Mouse (Mus musculus) neural tube, embryonic 13.5 days (tissue): Measurements from ENCODE around the gene Gm20662. TPM values are rescaled to one million over a fixed set of nuclear protein-coding genes. Genes with fewer than 3 reads are reported as not detected.

Experiments used
- ATAC-seq: fragments of 200-750 bp; cut with Nextera tagmentation; 2 replicates; pipeline ENCODE4 v1.8.0; 2017; ENCODE audit warnings: low read depth, mild to moderate bottlenecking, moderate TSS enrichment, moderate library complexity
- H3K27ac ChIP-seq: fragments of 300-500 bp; sonication (generic); replicated peaks from 2 replicates; pipeline ENCODE4 v1.5.1; 2015; ENCODE audit warnings: moderate library complexity, mild to moderate bottlenecking, inconsistent platforms
- H3K27me3 ChIP-seq: fragments of 300-500 bp; sonication (generic); 2 replicates; pipeline ENCODE4 v1.6.1; 2015; ENCODE audit warnings: mild to moderate bottlenecking, inconsistent platforms
- H3K36me3 ChIP-seq: fragments of 300-500 bp; sonication (generic); 2 replicates; pipeline ENCODE4 v1.6.1; 2015; ENCODE audit warnings: mild to moderate bottlenecking, inconsistent platforms
- H3K4me1 ChIP-seq: fragments of 300-500 bp; sonication (generic); replicated peaks from 2 replicates; pipeline ENCODE4 v1.6.1; 2015; ENCODE audit warnings: inconsistent platforms
- H3K4me2 ChIP-seq: fragments of 300-500 bp; sonication (generic); 2 replicates; pipeline ENCODE4 v1.6.1; 2015; ENCODE audit warnings: inconsistent platforms, mild to moderate bottlenecking, moderate library complexity
- H3K4me3 ChIP-seq: fragments of 300-500 bp; sonication (generic); 2 replicates; pipeline ENCODE4 v1.5.1; 2015; ENCODE audit warnings: mild to moderate bottlenecking, inconsistent platforms
- H3K9ac ChIP-seq: fragments of 300-500 bp; sonication (generic); 2 replicates; pipeline ENCODE4 v1.6.1; 2015; ENCODE audit warnings: moderate library complexity, mild to moderate bottlenecking, inconsistent platforms
- H3K9me3 ChIP-seq: fragments of 300-500 bp; sonication (generic); 2 replicates; pipeline ENCODE4 v1.6.1; 2016; ENCODE audit warnings: inconsistent platforms
- WGBS: fragments of 180-500 bp; shearing (Covaris S2); methylation state at CpG from one replicate; pipeline ENCODE4 v1.1.7; 2015; 5-methylcytosine and 5-hydroxymethylcytosine counted together
- polyA plus RNA-seq: library from polyadenylated mRNA; unstranded; fragments of >200 nt; fragmentation: Nextera tagmentation; extraction: Ambion mirVana; gene quantifications from 2 replicates; pipeline ENCODE4 v1.2.1, GENCODE M21; 2015

Gm20662 gene
- polyA plus RNA-seq, 1 experiment from 2014 or later: not detected

- Histone ChIP-seq H3K27me3 (no peaks in the 10 kb centered on the region), H3K27ac (no peak overlapping the region), H3K4me3 (no peak overlapping the region), H3K9me3 (no peaks in the 10 kb centered on the region), H3K4me1 (no peaks in the 10 kb centered on the region), H3K9ac (no peak overlapping the region), H3K36me3 (peaks cover 69% of the 10 kb centered on the region), H3K4me2 (no peak overlapping the region)
- ATAC-seq: no peak
- WGBS: 95% methylated on average over 3 of the region's 3 CpGs
Observed at GRCm38 (mm10) chr9:108027867-108028266, 31.7 kb downstream of the Gm20662 start.

GRCm38 (mm10) chr9:108032126-108032525, 36.0 kb downstream of the Gm20662 start:
- no peak overlapping the region for H3K4me2 ChIP-seq
- H3K9ac ChIP-seq: no peak overlapping the region
- no peak overlapping the region for H3K4me3 ChIP-seq
- H3K27me3 ChIP-seq: no peaks in the 10 kb centered on the region
- WGBS: 90% methylated on average over 5 of the region's 5 CpGs
- H3K27ac ChIP-seq: no peak overlapping the region
- no peaks in the 10 kb centered on the region for H3K4me1 ChIP-seq
- no peaks in the 10 kb centered on the region for H3K9me3 ChIP-seq
- ATAC-seq: no peak
- H3K36me3 ChIP-seq: peaks cover 63% of the 10 kb centered on the region

GRCm38 (mm10) chr9:108035331-108036156, 39.4 kb downstream of the Gm20662 start:
- 92% methylated on average over 2 of the region's 2 CpGs for WGBS
- ATAC-seq: no peak
- H3K36me3 ChIP-seq: peaks cover 62% of the 10 kb centered on the region
- H3K9ac ChIP-seq: no peak overlapping the region
- no peak overlapping the region for H3K27ac ChIP-seq
- no peak overlapping the region for H3K4me2 ChIP-seq
- H3K9me3 ChIP-seq: no peaks in the 10 kb centered on the region
- H3K4me1 ChIP-seq: no peaks in the 10 kb centered on the region
- no peaks in the 10 kb centered on the region for H3K27me3 ChIP-seq
- H3K4me3 ChIP-seq: no peak overlapping the region

- H3K36me3 ChIP-seq: peaks cover 71% of the 10 kb centered on the region
- H3K4me2 ChIP-seq: no peak overlapping the region
- H3K4me1 ChIP-seq: peaks cover 20% of the 10 kb centered on the region
- no peak overlapping the region for H3K4me3 ChIP-seq
- no peaks in the 10 kb centered on the region for H3K27me3 ChIP-seq
- WGBS: 97% methylated on average over 8 of the region's 8 CpGs
- no peak for ATAC-seq
- no peak overlapping the region for H3K27ac ChIP-seq
- H3K9me3 ChIP-seq: no peaks in the 10 kb centered on the region
- no peak overlapping the region for H3K9ac ChIP-seq
Observed at GRCm38 (mm10) chr9:108044751-108045492, 48.8 kb downstream of the Gm20662 start.

- H3K27ac ChIP-seq: no peak overlapping the region
- H3K9me3 ChIP-seq: no peaks in the 10 kb centered on the region
- peaks cover 27% of the 10 kb centered on the region for H3K4me1 ChIP-seq
- H3K27me3 ChIP-seq: no peaks in the 10 kb centered on the region
- no peak overlapping the region for H3K4me3 ChIP-seq
- no peak for ATAC-seq
- peaks cover 69% of the 10 kb centered on the region for H3K36me3 ChIP-seq
- no peak overlapping the region for H3K9ac ChIP-seq
- WGBS: 88% methylated on average over 4 of the region's 4 CpGs
- H3K4me2 ChIP-seq: no peak overlapping the region
Observed at GRCm38 (mm10) chr9:108046582-108046981, 50.4 kb downstream of the Gm20662 start.

GRCm38 (mm10) chr9:108047601-108048565, 51.7 kb downstream of the Gm20662 start:
- Histone ChIP-seq H3K27ac (peak overlapping the region; percentile 80), H3K4me2 (peak overlapping the region; percentile 96), H3K36me3 (peaks cover 65% of the 10 kb centered on the region), H3K27me3 (no peaks in the 10 kb centered on the region), H3K4me1 (peaks cover 34% of the 10 kb centered on the region), H3K9ac (peak overlapping the region; percentile 66), H3K4me3 (peak overlapping the region; percentile 79), H3K9me3 (no peaks in the 10 kb centered on the region)
- 49% methylated on average over 17 of the region's 17 CpGs for WGBS
- no peak for ATAC-seq

- H3K36me3 ChIP-seq: peaks cover 58% of the 10 kb centered on the region
- H3K9ac ChIP-seq: peak overlapping the region; percentile 66
- H3K4me1 ChIP-seq: peaks cover 39% of the 10 kb centered on the region
- ATAC-seq: peak; percentile 54
- peak overlapping the region; percentile 96 for H3K4me2 ChIP-seq
- no peaks in the 10 kb centered on the region for H3K27me3 ChIP-seq
- WGBS: 2% methylated on average over 19 of the region's 19 CpGs
- H3K4me3 ChIP-seq: peak overlapping the region; percentile 79
- H3K27ac ChIP-seq: peak overlapping the region; percentile 80
- no peaks in the 10 kb centered on the region for H3K9me3 ChIP-seq
Observed at GRCm38 (mm10) chr9:108048566-108048955, 52.4 kb downstream of the Gm20662 start.

- H3K9me3 ChIP-seq: no peaks in the 10 kb centered on the region
- H3K4me3 ChIP-seq: peak within 1 kb of the TSS; percentile 79
- ATAC-seq: peak; percentile 94
- peak within 1 kb of the TSS; percentile 84 for H3K27ac ChIP-seq
- H3K36me3 ChIP-seq: peaks cover 61% of the 10 kb centered on the region
- H3K9ac ChIP-seq: peak within 1 kb of the TSS; percentile 82
- peaks cover 39% of the 10 kb centered on the region for H3K4me1 ChIP-seq
- 0% methylated on average over 34 of the region's 39 CpGs for WGBS
- H3K4me2 ChIP-seq: peak within 1 kb of the TSS; percentile 96
- no peaks in the 10 kb centered on the region for H3K27me3 ChIP-seq
Observed at GRCm38 (mm10) chr9:108049016-108049455, 52.9 kb downstream of the Gm20662 start, which contains the start of gene Gmppb. Gene Gmppb, plus strand, starts transcription at chr9:108049242.

GRCm38 (mm10) chr9:108049561-108050251, 53.6 kb downstream of the Gm20662 start:
- Histone ChIP-seq H3K9me3 (no peaks in the 10 kb centered on the region), H3K9ac (peak overlapping the region; percentile 82), H3K27ac (peak overlapping the region; percentile 84), H3K36me3 (peaks cover 65% of the 10 kb centered on the region), H3K27me3 (no peaks in the 10 kb centered on the region), H3K4me2 (peak overlapping the region; percentile 96), H3K4me1 (peaks cover 39% of the 10 kb centered on the region), H3K4me3 (peak overlapping the region; percentile 79)
- 42% methylated on average over 15 of the region's 15 CpGs for WGBS
- ATAC-seq: peak; percentile 22; the same call in 1 of the 2 replicates

GRCm38 (mm10) chr9:108051184-108051930, 55.2 kb downstream of the Gm20662 start:
- H3K9ac ChIP-seq: peak overlapping the region; percentile 17; the same call in 1 of the 2 replicates
- no peak overlapping the region for H3K4me3 ChIP-seq
- peaks cover 65% of the 10 kb centered on the region for H3K36me3 ChIP-seq
- no peaks in the 10 kb centered on the region for H3K27me3 ChIP-seq
- peaks cover 39% of the 10 kb centered on the region for H3K4me1 ChIP-seq
- no peak for ATAC-seq
- WGBS: 94% methylated on average over 15 of the region's 15 CpGs
- no peaks in the 10 kb centered on the region for H3K9me3 ChIP-seq
- no peak overlapping the region for H3K4me2 ChIP-seq
- no peak overlapping the region for H3K27ac ChIP-seq

- no peak overlapping the region for H3K27ac ChIP-seq
- ATAC-seq: no peak
- peaks cover 39% of the 10 kb centered on the region for H3K4me1 ChIP-seq
- no peak overlapping the region for H3K4me3 ChIP-seq
- H3K9me3 ChIP-seq: no peaks in the 10 kb centered on the region
- no peaks in the 10 kb centered on the region for H3K27me3 ChIP-seq
- peaks cover 65% of the 10 kb centered on the region for H3K36me3 ChIP-seq
- 88% methylated on average over 4 of the region's 4 CpGs for WGBS
- no peak overlapping the region for H3K9ac ChIP-seq
- no peak overlapping the region for H3K4me2 ChIP-seq
Observed at GRCm38 (mm10) chr9:108051931-108052220, 55.7 kb downstream of the Gm20662 start.
